Mouse (Mus musculus): ENCODE measurements around the gene Wipi1.

Gene Wipi1

GRCm38 (mm10) chr11:109578536-109578935 is 33.2 kb downstream of the Wipi1 start:
- peak; percentile 72 for DNase-seq (ENCODE audit: low read depth)

GRCm38 (mm10) chr11:109575832-109576231 is 35.9 kb downstream of the Wipi1 start:
- DNase-seq (ENCODE audit: low read depth), result no peak

GRCm38 (mm10) chr11:109574604-109575003 is 37.2 kb downstream of the Wipi1 start:
- DNase-seq (ENCODE audit: low read depth), result no peak

- DNase-seq (ENCODE audit: low read depth), result peak; percentile 79
Measured at GRCm38 (mm10) chr11:109572051-109572450, 39.7 kb downstream of the Wipi1 start.

- DNase-seq (ENCODE audit: low read depth), result no peak
Measured at GRCm38 (mm10) chr11:109569809-109570208, 42.0 kb downstream of the Wipi1 start.

- no peak for DNase-seq (ENCODE audit: low read depth)
Measured at GRCm38 (mm10) chr11:109569007-109569618, 42.7 kb downstream of the Wipi1 start.

GRCm38 (mm10) chr11:109564466-109565214 is 47.1 kb downstream of the Wipi1 start:
- DNase-seq (ENCODE audit: low read depth), result peak; percentile 39

- no peak for DNase-seq (ENCODE audit: low read depth)
Measured at GRCm38 (mm10) chr11:109563708-109564107, 48.1 kb downstream of the Wipi1 start.

- DNase-seq (ENCODE audit: low read depth), result no peak
Measured at GRCm38 (mm10) chr11:109561445-109561844, 50.3 kb downstream of the Wipi1 start.

GRCm38 (mm10) chr11:109560793-109561257 is 50.9 kb downstream of the Wipi1 start:
- peak; percentile 78 for DNase-seq (ENCODE audit: low read depth)

- DNase-seq (ENCODE audit: low read depth), result no peak
Measured at GRCm38 (mm10) chr11:109559241-109559640, 52.5 kb downstream of the Wipi1 start.

- DNase-seq (ENCODE audit: low read depth), result no peak
Measured at GRCm38 (mm10) chr11:109557419-109557818, 54.3 kb downstream of the Wipi1 start.

- no peak for DNase-seq (ENCODE audit: low read depth)
Measured at GRCm38 (mm10) chr11:109556130-109556529, 55.6 kb downstream of the Wipi1 start.

GRCm38 (mm10) chr11:109554443-109554842 is 57.3 kb downstream of the Wipi1 start:
- peak; percentile 40 for DNase-seq (ENCODE audit: low read depth)

GRCm38 (mm10) chr11:109553921-109554320 is 57.8 kb downstream of the Wipi1 start:
- peak; percentile 57 for DNase-seq (ENCODE audit: low read depth)

- DNase-seq (ENCODE audit: low read depth), result no peak
Measured at GRCm38 (mm10) chr11:109549599-109550290, 62.0 kb downstream of the Wipi1 start.

- DNase-seq (ENCODE audit: low read depth), result no peak
Measured at GRCm38 (mm10) chr11:109547652-109548051, 64.1 kb downstream of the Wipi1 start.

GRCm38 (mm10) chr11:109546305-109547001 is 65.3 kb downstream of the Wipi1 start:
- DNase-seq (ENCODE audit: low read depth), result no peak

GRCm38 (mm10) chr11:109545700-109546143 is 66.0 kb downstream of the Wipi1 start:
- no peak for DNase-seq (ENCODE audit: low read depth)

- peak; percentile 93 for DNase-seq (ENCODE audit: low read depth)
Measured at GRCm38 (mm10) chr11:109545265-109545664, 66.5 kb downstream of the Wipi1 start.

- no peak for DNase-seq (ENCODE audit: low read depth)
Measured at GRCm38 (mm10) chr11:109544432-109544831, 67.3 kb downstream of the Wipi1 start.

- DNase-seq (ENCODE audit: low read depth), result no peak
Measured at GRCm38 (mm10) chr11:109543466-109543865, 68.3 kb downstream of the Wipi1 start.

Data from 416B (cell line).